Mouse (Mus musculus): Measurements from ENCODE around the gene Adcy5. TPM values are rescaled to one million over a fixed set of nuclear protein-coding genes. Genes with fewer than 3 reads are reported as not detected.

The Adcy5 gene
- polyA plus RNA-seq, 2 experiments = 0.10 to 0.32 TPM

DNA sequence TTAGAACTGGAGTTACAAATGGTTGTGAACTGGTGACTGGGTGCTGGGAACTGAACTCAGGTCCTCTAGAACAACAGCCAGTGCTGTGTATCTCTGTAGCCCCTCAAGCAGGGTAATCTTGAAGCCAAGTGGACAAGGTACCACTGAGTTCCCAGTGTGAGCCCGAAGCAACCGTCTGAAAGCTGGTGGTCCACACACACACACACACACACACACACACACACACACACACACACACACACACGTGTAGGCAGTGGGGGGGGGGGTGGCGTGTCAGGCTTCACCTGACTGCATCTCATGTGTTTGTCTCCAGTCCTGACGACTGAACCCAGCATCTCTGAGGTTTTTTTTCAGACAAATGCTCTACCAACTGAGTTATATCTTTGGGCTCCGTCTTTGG lies 145.5 kb downstream of the Adcy5 start:
- WGBS (ENCODE audit: insufficient replicate concordance) = 73% methylated on average over 6 of the region's 6 CpGs

DNA sequence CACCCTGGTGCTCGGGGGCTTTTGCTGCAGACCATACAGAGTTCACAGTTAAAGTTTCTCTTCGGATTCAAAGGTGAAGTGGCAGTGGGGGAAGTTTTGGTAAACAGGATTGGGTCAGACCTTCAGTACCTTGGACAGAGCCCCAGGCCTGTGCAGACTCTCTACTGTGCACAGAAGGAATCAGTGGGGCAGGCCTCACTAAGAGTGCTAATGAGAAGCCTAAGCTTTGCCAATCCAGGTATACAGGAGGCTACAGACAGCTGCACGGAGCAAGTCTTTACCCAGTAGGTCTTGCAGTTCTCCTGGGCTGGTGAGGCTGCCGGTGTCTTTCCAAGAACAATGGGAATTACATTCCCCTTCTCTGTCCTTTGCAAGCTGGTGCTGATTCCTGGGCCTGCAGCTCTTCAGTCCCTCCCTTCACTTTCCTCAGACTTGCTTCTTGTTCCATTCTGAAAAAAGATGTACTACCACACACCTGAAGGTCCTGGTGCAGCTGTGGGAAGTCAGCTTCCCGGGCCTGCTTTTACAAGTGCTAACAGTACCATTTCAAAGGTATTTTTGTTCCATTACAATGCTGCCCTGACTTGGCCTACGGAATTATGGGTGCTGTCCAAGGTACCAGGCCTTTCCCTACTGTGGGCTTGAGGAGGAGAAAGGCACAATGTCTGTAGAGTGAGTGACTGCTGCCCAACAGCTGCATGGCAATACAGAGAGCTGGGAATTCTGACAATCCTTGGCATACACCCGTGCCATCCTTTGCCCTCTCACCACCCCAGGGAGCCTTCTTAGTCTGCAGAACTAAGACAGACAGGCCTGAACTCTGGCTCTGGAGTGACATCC lies 148.0 kb downstream of the Adcy5 start:
- ATAC-seq (ENCODE audit: insufficient read depth) = no peak
- no peak for DNase-seq (ENCODE audit: low read depth in 3 of 3, low spot score in 3 of 3)
- TF ChIP-seq CTCF (IDR thresholded peaks at IDR 0.05; ENCODE audit: low read depth) = no peak
- H3K36me3 ChIP-seq (replicated peaks; ENCODE audit: control insufficient read depth, insufficient read depth, low read depth) = no peaks in the 10 kb centered on the region
- no peaks in the 10 kb centered on the region for H3K4me1 ChIP-seq (replicated peaks; ENCODE audit: control insufficient read depth in 2 of 2, insufficient read depth in 2 of 2, low read length in 1 of 2)
- no peak overlapping the region for H3K27ac ChIP-seq
- no peaks in the 10 kb centered on the region for H3K9me3 ChIP-seq (ENCODE audit: control insufficient read depth, low read length)
- no peak overlapping the region for H3K4me3 ChIP-seq (ENCODE audit: insufficient read depth in 1 of 2, low read depth in 2 of 2, low read length in 2 of 2)
- 32% methylated on average over 7 of the region's 7 CpGs for WGBS (ENCODE audit: insufficient replicate concordance)
- H3K27me3 ChIP-seq (ENCODE audit: control insufficient read depth, insufficient read depth, low read length) = no peaks in the 10 kb centered on the region
- H3K4me2 ChIP-seq (ENCODE audit: low read depth) = no peak overlapping the region
- H3K9ac ChIP-seq (replicated peaks) = no peak overlapping the region

More for the DNA sequence above, 145.5 kb downstream of the Adcy5 start:
- H3K4me2 ChIP-seq (ENCODE audit: low read depth) = no peak overlapping the region
- DNase-seq (ENCODE audit: low read depth in 3 of 3, low spot score in 3 of 3) (no peak), ATAC-seq (ENCODE audit: insufficient read depth) (no peak)
- H3K27me3 ChIP-seq (ENCODE audit: control insufficient read depth, insufficient read depth, low read length) = no peaks in the 10 kb centered on the region
- no peaks in the 10 kb centered on the region for H3K4me1 ChIP-seq (replicated peaks; ENCODE audit: control insufficient read depth in 2 of 2, insufficient read depth in 2 of 2, low read length in 1 of 2)
- no peaks in the 10 kb centered on the region for H3K9me3 ChIP-seq (ENCODE audit: control insufficient read depth, low read length)
- H3K9ac ChIP-seq (replicated peaks) = no peak overlapping the region
- no peak overlapping the region for H3K4me3 ChIP-seq (ENCODE audit: insufficient read depth in 1 of 2, low read depth in 2 of 2, low read length in 2 of 2)
- H3K27ac ChIP-seq = no peak overlapping the region
- no peaks in the 10 kb centered on the region for H3K36me3 ChIP-seq (replicated peaks; ENCODE audit: control insufficient read depth, insufficient read depth, low read depth)
- TF ChIP-seq EP300 (IDR thresholded peaks at IDR 0.05; ENCODE audit: low read depth) (no peak), CTCF (IDR thresholded peaks at IDR 0.05; ENCODE audit: low read depth) (no peak)

DNA sequence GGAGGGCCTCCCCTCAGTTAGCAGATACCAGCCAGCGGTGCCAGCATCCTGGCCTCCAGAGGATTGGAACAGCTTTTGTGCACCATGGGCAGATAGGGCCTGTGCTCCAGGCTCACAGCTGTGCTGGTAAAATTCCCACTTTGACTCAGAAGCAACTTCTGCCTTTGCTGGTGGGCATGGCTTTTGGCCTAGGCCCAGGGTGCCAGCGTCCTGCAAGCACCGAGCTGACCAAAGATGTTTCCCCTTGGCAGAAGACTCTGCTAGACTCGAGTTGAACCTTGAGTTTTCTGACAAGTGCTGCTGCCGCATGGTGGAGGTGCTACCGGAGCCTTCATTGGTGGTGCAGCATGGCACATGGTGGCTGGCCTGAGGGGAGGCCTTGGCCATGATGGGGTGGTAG lies 149.0 kb downstream of the Adcy5 start:
- no peak overlapping the region for H3K4me3 ChIP-seq (ENCODE audit: insufficient read depth in 1 of 2, low read depth in 2 of 2, low read length in 2 of 2)
- TF ChIP-seq EP300 (IDR thresholded peaks at IDR 0.05; ENCODE audit: low read depth) (no peak), CTCF (IDR thresholded peaks at IDR 0.05; ENCODE audit: low read depth) (no peak)
- H3K9ac ChIP-seq (replicated peaks) = no peak overlapping the region
- no peak overlapping the region for H3K4me2 ChIP-seq (ENCODE audit: low read depth)
- no peaks in the 10 kb centered on the region for H3K4me1 ChIP-seq (replicated peaks; ENCODE audit: control insufficient read depth in 2 of 2, insufficient read depth in 2 of 2, low read length in 1 of 2)
- H3K27ac ChIP-seq = no peak overlapping the region
- ATAC-seq (ENCODE audit: insufficient read depth) = no peak
- DNase-seq (ENCODE audit: low read depth in 3 of 3, low spot score in 3 of 3) = no peak
- H3K27me3 ChIP-seq (ENCODE audit: control insufficient read depth, insufficient read depth, low read length) = no peaks in the 10 kb centered on the region
- 72% methylated on average over 6 of the region's 6 CpGs for WGBS (ENCODE audit: insufficient replicate concordance)
- no peaks in the 10 kb centered on the region for H3K36me3 ChIP-seq (replicated peaks; ENCODE audit: control insufficient read depth, insufficient read depth, low read depth)
- no peaks in the 10 kb centered on the region for H3K9me3 ChIP-seq (ENCODE audit: control insufficient read depth, low read length)

DNA sequence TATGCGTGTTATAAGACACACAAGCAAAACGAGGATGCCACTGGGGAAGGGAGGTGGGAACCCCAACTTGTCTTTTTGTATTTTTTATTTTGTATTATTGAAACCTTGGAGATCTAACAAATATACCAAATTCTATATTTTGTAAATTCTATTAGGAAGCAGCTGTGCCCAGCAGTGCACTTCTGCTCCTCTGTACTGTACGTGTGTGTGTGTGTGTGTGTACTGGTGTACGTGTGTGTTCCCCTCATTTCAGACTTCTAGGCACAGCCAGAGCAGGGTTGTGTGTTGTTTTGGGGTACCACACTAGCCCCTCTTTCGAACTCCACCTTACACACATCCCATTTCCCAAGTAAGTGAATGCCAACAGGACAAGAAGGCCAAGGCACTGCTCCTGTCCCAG lies 149.7 kb downstream of the Adcy5 start:
- DNase-seq (ENCODE audit: low read depth in 3 of 3, low spot score in 3 of 3) (no peak), ATAC-seq (ENCODE audit: insufficient read depth) (no peak)
- H3K27me3 ChIP-seq (ENCODE audit: control insufficient read depth, insufficient read depth, low read length) = no peaks in the 10 kb centered on the region
- H3K9me3 ChIP-seq (ENCODE audit: control insufficient read depth, low read length) = no peaks in the 10 kb centered on the region
- H3K36me3 ChIP-seq (replicated peaks; ENCODE audit: control insufficient read depth, insufficient read depth, low read depth) = no peaks in the 10 kb centered on the region
- WGBS (ENCODE audit: insufficient replicate concordance) = 62% methylated on average over 5 of the region's 5 CpGs
- H3K4me3 ChIP-seq (ENCODE audit: insufficient read depth in 1 of 2, low read depth in 2 of 2, low read length in 2 of 2) = no peak overlapping the region
- no peaks in the 10 kb centered on the region for H3K4me1 ChIP-seq (replicated peaks; ENCODE audit: control insufficient read depth in 2 of 2, insufficient read depth in 2 of 2, low read length in 1 of 2)
- no peak overlapping the region for H3K4me2 ChIP-seq (ENCODE audit: low read depth)
- TF ChIP-seq EP300 (IDR thresholded peaks at IDR 0.05; ENCODE audit: low read depth) = no peak
- no peak for TF ChIP-seq CTCF (IDR thresholded peaks at IDR 0.05; ENCODE audit: low read depth)
- H3K9ac ChIP-seq (replicated peaks) = no peak overlapping the region
- no peak overlapping the region for H3K27ac ChIP-seq

DNA sequence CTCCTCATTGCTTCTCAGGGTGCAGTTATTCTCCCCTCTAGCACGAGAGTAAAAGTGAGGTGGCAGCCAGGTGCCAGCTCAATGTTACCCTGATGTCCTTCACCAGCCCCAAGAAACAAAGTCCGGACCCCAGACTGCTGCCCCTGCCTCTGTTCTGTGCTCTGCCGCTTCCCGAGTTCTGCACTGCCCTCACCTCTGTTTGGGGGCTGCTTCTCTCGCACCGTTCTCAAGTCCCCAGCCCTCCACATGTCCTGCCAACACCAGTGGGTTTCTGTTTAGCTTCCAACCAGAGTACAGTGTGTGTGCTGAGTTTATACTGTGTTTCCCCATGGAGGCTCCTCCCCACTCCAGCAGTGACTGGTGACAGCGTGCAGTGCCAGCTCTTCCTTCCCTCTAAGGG lies 150.5 kb downstream of the Adcy5 start:
- Histone ChIP-seq H3K36me3 (replicated peaks; ENCODE audit: control insufficient read depth, insufficient read depth, low read depth) (no peaks in the 10 kb centered on the region), H3K4me2 (ENCODE audit: low read depth) (no peak overlapping the region), H3K9ac (replicated peaks) (no peak overlapping the region), H3K9me3 (ENCODE audit: control insufficient read depth, low read length) (no peaks in the 10 kb centered on the region), H3K27me3 (ENCODE audit: control insufficient read depth, insufficient read depth, low read length) (no peaks in the 10 kb centered on the region), H3K27ac (no peak overlapping the region), H3K4me1 (replicated peaks; ENCODE audit: control insufficient read depth in 2 of 2, insufficient read depth in 2 of 2, low read length in 1 of 2) (0 out of 4 replicates have a peak, but pooled peaks cover 0 to 3% of the 10 kb centered on the region in 2 experiments), H3K4me3 (ENCODE audit: insufficient read depth in 1 of 2, low read depth in 2 of 2, low read length in 2 of 2) (no peak overlapping the region)
- TF ChIP-seq EP300 (IDR thresholded peaks at IDR 0.05; ENCODE audit: low read depth) (no peak), CTCF (IDR thresholded peaks at IDR 0.05; ENCODE audit: low read depth) (no peak)
- no peak for DNase-seq (ENCODE audit: low read depth in 3 of 3, low spot score in 3 of 3)
- no peak for ATAC-seq (ENCODE audit: insufficient read depth)
- 69% methylated on average over 7 of the region's 7 CpGs for WGBS (ENCODE audit: insufficient replicate concordance)
